Comparison of ENCODE assay signal across 21 mouse cellular contexts in genomic region chr1:86610954-86611353, GRCm38 (mm10). TPM values are rescaled to one million over a fixed set of nuclear protein-coding genes. Genes with fewer than 3 reads are reported as not detected.
"Had no signal": no experiment of that assay in that cellular context is flagged by ENCODE, and none has a peak within 500 bp of the region (broad histone marks: within the 10 kb centered on the region; RNA-seq: fewer than 3 reads in every experiment).

No protein-coding gene starts in this region.

- DNase-seq: kidney, adult 18-20 months; kidney, adult 9 months; kidney, postnatal 14 days; kidney, postnatal 4 days; lung, embryonic 14.5 days; midbrain, embryonic 14.5 days; right cerebral cortex, adult 18-20 months; right cerebral cortex, postnatal 14 days; right cerebral cortex, postnatal 4 days; thymus, adult 2 months; thymus, postnatal 14 days; thymus, postnatal 4 days had no signal

- ATAC-seq: intestine, embryonic 16.5 days; lung, postnatal 0 days had no signal

- H3K4me3 ChIP-seq: limb, embryonic 10.5 days; limb, embryonic 13.5 days; megakaryocyte, embryonic 14.5 days had no signal

- H3K9ac ChIP-seq: limb, embryonic 13.5 days; lung, embryonic 14.5 days had no signal

- H3K4me1 ChIP-seq: limb, embryonic 10.5 days; limb, embryonic 13.5 days had no signal

- H3K27me3 ChIP-seq: limb, embryonic 13.5 days; megakaryocyte, embryonic 14.5 days had no signal

- H3K27ac ChIP-seq: limb, embryonic 10.5 days; limb, embryonic 13.5 days; macrophage; stomach, postnatal 0 days had no signal

- H3K4me2 ChIP-seq: limb, embryonic 13.5 days; lung, embryonic 14.5 days; midbrain, embryonic 11.5 days had no signal

- H3K9me3 ChIP-seq: limb, embryonic 10.5 days; limb, embryonic 13.5 days; megakaryocyte, embryonic 14.5 days had no signal

RNA-seq across cellular contexts. Expression of gene Nppc, which starts 59.4 kb away (rescaled TPM):
- total RNA-seq: liver, adult 2 months had no signal
- polyA plus RNA-seq: liver, adult 2 months; macrophage had no signal
